Mouse (Mus musculus): ENCODE data around the gene Arid1b.

DNA sequence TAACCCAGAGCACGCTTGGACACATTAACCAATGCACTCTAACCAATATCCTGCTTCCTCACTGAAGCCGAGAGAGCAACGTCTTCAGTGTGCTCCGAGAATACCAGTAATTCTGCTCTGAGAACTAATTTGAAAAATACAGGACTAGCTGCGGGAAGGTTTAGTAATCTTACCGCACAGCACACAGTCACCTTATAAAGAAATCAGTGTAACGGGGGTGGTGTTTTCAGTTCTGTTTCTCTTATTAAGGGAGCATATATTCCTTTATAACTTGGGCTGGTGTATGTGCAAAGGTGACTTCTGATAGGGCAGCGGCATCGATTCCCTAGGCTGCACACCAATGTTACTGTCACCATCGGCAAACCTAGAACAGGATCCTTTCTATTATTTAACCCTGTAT is 5.9 kb downstream of the Arid1b start:
- TF ChIP-seq CTCF (IDR thresholded peaks at IDR 0.05), result no peak
- TF ChIP-seq EP300 (IDR thresholded peaks at IDR 0.05), result no peak

Data from lung, postnatal 0 days (tissue).